ENCODE assay signal across 28 mouse cellular contexts in genomic region chr7:47401125-47401524, GRCm38 (mm10). TPM values are rescaled to one million over a fixed set of nuclear protein-coding genes. Genes with fewer than 3 reads are reported as not detected.
"Had no signal": no experiment of that assay in that cellular context is flagged by ENCODE, and none has a peak within 500 bp of the region (broad histone marks: within the 10 kb centered on the region; RNA-seq: fewer than 3 reads in every experiment).

No protein-coding gene starts in this region.

- H3K4me3 ChIP-seq: megakaryocyte, embryonic 14.5 days; midbrain, embryonic 13.5 days; midbrain, embryonic 15.5 days; myocyte; neural tube, embryonic 13.5 days; neural tube, embryonic 15.5 days; stomach, embryonic 15.5 days had no signal

- H3K9me3 ChIP-seq: megakaryocyte, embryonic 14.5 days; stomach, embryonic 15.5 days had no signal

- H3K27me3 ChIP-seq: megakaryocyte, embryonic 14.5 days; midbrain, embryonic 13.5 days; midbrain, embryonic 15.5 days; neural tube, embryonic 13.5 days; neural tube, embryonic 15.5 days; stomach, embryonic 15.5 days had no signal

- DNase-seq: lung, adult 18-20 months; lung, embryonic 14.5 days; lung, postnatal 10 days; lung, postnatal 4 days; retina, postnatal 1 day; right cerebral cortex, adult 18-20 months; right cerebral cortex, postnatal 25 days; right cerebral cortex, postnatal 4 days; spleen, adult 18-20 months; thymus, adult 2 months; thymus, postnatal 25 days; thymus, postnatal 4 days had no signal

- ATAC-seq: midbrain, embryonic 13.5 days; midbrain, embryonic 15.5 days had no signal

- H3K9ac ChIP-seq: lung, embryonic 14.5 days; midbrain, embryonic 13.5 days; midbrain, embryonic 15.5 days; neural tube, embryonic 13.5 days; neural tube, embryonic 15.5 days; stomach, embryonic 15.5 days had no signal

- H3K36me3 ChIP-seq: midbrain, embryonic 13.5 days; midbrain, embryonic 15.5 days; neural tube, embryonic 13.5 days; neural tube, embryonic 15.5 days; stomach, embryonic 15.5 days had no signal

- H3K27ac ChIP-seq: midbrain, embryonic 13.5 days; midbrain, embryonic 15.5 days; neural tube, embryonic 13.5 days; neural tube, embryonic 15.5 days; stomach, embryonic 15.5 days; stomach, postnatal 0 days had no signal

- H3K4me1 ChIP-seq: megakaryocyte, embryonic 14.5 days; midbrain, embryonic 13.5 days; midbrain, embryonic 15.5 days; neural tube, embryonic 13.5 days; neural tube, embryonic 15.5 days; stomach, embryonic 15.5 days had no signal

RNA-seq across cellular contexts. Expression of gene Mrgpra1, which starts 47.1 kb away (rescaled TPM):
- total RNA-seq: midbrain, postnatal 0 days had no signal
- polyA plus RNA-seq: liver, embryonic 16.5 days; lung, embryonic 14.5 days; lung, embryonic 16.5 days; midbrain, embryonic 11.5 days; midbrain, embryonic 13.5 days; midbrain, embryonic 15.5 days; midbrain, postnatal 0 days; myocyte; neural tube, embryonic 11.5 days; stomach, embryonic 15.5 days; stomach, postnatal 0 days; testis, adult 2 months; urinary bladder, adult 2 months had no signal

RNA-seq across cellular contexts. Expression of gene Mrgpra2a, which starts 50.8 kb away (rescaled TPM):
- total RNA-seq: midbrain, postnatal 0 days had no signal
- polyA plus RNA-seq: lung, embryonic 14.5 days; lung, embryonic 16.5 days; midbrain, embryonic 11.5 days; midbrain, embryonic 13.5 days; midbrain, embryonic 15.5 days; midbrain, postnatal 0 days; myocyte; neural tube, embryonic 11.5 days; neural tube, embryonic 13.5 days; neural tube, embryonic 15.5 days; small intestine, adult 2 months; stomach, postnatal 0 days; urinary bladder, adult 2 months had no signal
